Mouse (Mus musculus) hindbrain, embryonic 11.5 days (tissue): Measurements from ENCODE around the gene Cpeb1. TPM values are rescaled to one million over a fixed set of nuclear protein-coding genes. Genes with fewer than 3 reads are reported as not detected.
"Not testable (repeated sequence)": the region's sequence is repeated elsewhere in the genome, so short reads cannot be mapped to it uniquely, and the experiment has no call there.

Experiments used
- ATAC-seq: fragments of 200-750 bp; cut with Nextera tagmentation; 2 replicates; pipeline ENCODE4 v1.8.0; 2017; ENCODE audit warnings: mild to moderate bottlenecking, moderate TSS enrichment, moderate library complexity; ENCODE audit not compliant: low FRiP score
- DNase-seq: peaks from one replicate; pipeline ENCODE4 v3.0.0-alpha.2; 2015; ENCODE audit warnings: low spot score
- H3K27ac ChIP-seq: fragments of 300-500 bp; sonication (generic); 2 replicates; pipeline ENCODE4 v1.5.1; 2014; ENCODE audit warnings: mild to moderate bottlenecking, low read depth, low read length
- H3K27me3 ChIP-seq: fragments of 300-500 bp; sonication (generic); 2 replicates; pipeline ENCODE4 v1.6.1; 2014; ENCODE audit warnings: mild to moderate bottlenecking, low read length, moderate library complexity, mixed read lengths; ENCODE audit not compliant: control insufficient read depth, insufficient read depth
- H3K36me3 ChIP-seq: fragments of 300-500 bp; sonication (generic); 2 replicates; pipeline ENCODE4 v1.6.1; 2014; ENCODE audit warnings: mild to moderate bottlenecking, low read length, moderate library complexity, mixed read lengths; ENCODE audit not compliant: control insufficient read depth, insufficient read depth
- H3K4me1 ChIP-seq: fragments of 300-500 bp; sonication (generic); replicated peaks from 2 replicates; pipeline ENCODE4 v1.6.1; 2014; ENCODE audit warnings: low read length, mixed read lengths; ENCODE audit not compliant: control insufficient read depth, insufficient read depth
- H3K4me2 ChIP-seq: fragments of 300-500 bp; sonication (generic); replicated peaks from 2 replicates; pipeline ENCODE4 v1.6.1; 2014; ENCODE audit warnings: mild to moderate bottlenecking, low read depth, low read length
- H3K4me3 ChIP-seq: fragments of 300-500 bp; sonication (generic); 2 replicates; pipeline ENCODE4 v1.5.1; 2014; ENCODE audit warnings: low read depth, low read length
- H3K9ac ChIP-seq: fragments of 300-500 bp; sonication (generic); 2 replicates; pipeline ENCODE4 v1.6.1; 2014; ENCODE audit warnings: low read depth, low read length
- H3K9me3 ChIP-seq: fragments of 300-500 bp; sonication (generic); 2 replicates; pipeline ENCODE4 v1.6.1; 2016; ENCODE audit warnings: low read length; ENCODE audit not compliant: control insufficient read depth
- WGBS: fragments of 180-500 bp; shearing (Covaris S2); extraction: QIAGEN DNeasy Blood & Tissue Kit; methylation state at CpG from one replicate; pipeline ENCODE4 v1.1.7; 2014; 5-methylcytosine and 5-hydroxymethylcytosine counted together
- polyA plus RNA-seq: library from polyadenylated mRNA; unstranded; fragments of >200 nt; fragmentation: Nextera tagmentation; extraction: Ambion mirVana; gene quantifications from 2 replicates; pipeline ENCODE4 v1.2.1, GENCODE M21; 2014

Cpeb1 gene
- polyA plus RNA-seq, 1 experiment from 2014 or later: 1.3 TPM

DNA sequence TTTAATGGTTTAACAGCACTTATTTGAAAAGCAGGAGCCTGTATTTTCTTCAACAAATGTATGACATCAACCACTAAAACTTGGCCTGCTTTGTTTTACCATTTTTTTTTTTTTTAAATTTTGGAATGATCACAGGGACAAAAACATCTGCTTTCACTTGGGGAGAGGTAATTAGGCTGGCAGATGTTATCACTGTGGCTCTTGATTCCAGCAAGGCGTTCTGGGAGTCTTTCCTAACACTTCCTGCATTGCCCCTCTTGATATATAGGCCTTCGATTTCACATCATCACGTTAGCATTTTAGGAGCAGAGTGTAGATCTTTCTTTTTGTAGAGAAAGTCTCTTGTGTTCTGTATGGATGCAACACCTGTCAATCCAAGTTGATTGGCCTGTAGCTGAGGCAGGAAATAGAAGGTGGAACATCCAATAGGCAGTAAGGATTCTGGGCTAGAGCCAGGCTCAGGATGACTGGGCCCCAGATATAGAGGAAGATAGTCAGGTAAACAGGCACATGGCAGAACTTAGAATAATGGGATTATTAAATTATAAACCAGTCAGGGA, 24.3 kb upstream of the Cpeb1 start:
- Histone ChIP-seq H3K9me3 (no peaks in the 10 kb centered on the region), H3K36me3 (no peaks in the 10 kb centered on the region), H3K27ac (no peak overlapping the region), H3K9ac (no peak overlapping the region), H3K4me1 (no peaks in the 10 kb centered on the region), H3K4me2 (no peak overlapping the region), H3K4me3 (no peak overlapping the region), H3K27me3 (peaks cover 17% of the 10 kb centered on the region)
- ATAC-seq (no peak), DNase-seq (no peak)
- WGBS: 72% methylated on average over 3 of the region's 3 CpGs

DNA sequence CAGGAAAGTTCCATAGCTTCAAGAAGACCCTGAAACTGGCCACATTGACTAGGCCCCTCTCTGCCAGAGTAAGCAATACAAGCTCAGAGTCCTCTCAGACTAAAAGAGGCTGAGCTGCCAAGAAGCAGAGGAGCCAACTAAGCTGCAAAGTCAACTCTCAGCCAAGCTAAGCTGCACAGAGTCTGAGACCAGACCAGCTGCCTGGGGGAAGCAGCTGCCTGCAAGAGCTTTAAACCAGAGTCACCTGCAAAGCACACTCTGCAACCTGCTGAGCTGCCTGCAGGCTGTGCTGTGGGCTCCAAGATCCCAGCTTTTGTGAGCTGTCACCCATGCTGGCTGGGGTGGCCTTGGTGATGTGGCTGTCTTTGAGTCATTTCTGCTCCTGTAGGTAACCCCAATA, 23.0 kb upstream of the Cpeb1 start:
- ATAC-seq, DNase-seq: not testable (repeated sequence)
- peaks cover 17% of the 10 kb centered on the region for H3K27me3 ChIP-seq

DNA sequence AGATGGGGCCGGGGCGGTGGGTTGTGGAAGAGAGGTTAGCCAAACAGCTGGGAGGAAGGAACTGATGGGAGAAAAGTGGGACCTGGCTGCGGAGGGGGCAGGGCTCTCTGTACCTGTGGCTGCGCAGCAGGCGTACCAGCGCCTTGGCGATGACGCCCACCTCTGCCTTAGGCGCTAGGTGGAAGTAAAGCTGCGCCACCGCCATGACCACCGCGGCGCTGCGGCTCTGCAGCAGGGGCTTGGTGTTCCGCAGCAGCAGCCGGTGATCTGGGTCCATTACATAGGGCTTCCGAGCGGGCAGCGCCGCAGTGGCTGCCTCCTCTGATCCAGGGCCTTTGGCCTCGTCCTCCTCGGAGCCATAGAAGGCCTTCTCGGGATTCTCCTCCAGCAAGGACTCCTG, 21.6 kb upstream of the Cpeb1 start:
- Histone ChIP-seq H3K27ac (no peak overlapping the region), H3K9ac (no peak overlapping the region), H3K4me1 (no peaks in the 10 kb centered on the region), H3K4me3 (no peak overlapping the region), H3K4me2 (peak overlapping the region; percentile 26), H3K27me3 (peaks cover 17% of the 10 kb centered on the region), H3K9me3 (no peaks in the 10 kb centered on the region), H3K36me3 (no peaks in the 10 kb centered on the region)
- ATAC-seq (no peak; the same call in 1 of the 2 replicates), DNase-seq (no peak)
- WGBS: 3% methylated on average over 24 of the region's 24 CpGs

More for the DNA sequence above, 23.0 kb upstream of the Cpeb1 start:
- not testable (repeated sequence) for H3K4me1 ChIP-seq, H3K9ac ChIP-seq, H3K9me3 ChIP-seq, H3K4me3 ChIP-seq, H3K36me3 ChIP-seq, H3K4me2 ChIP-seq, H3K27ac ChIP-seq

DNA sequence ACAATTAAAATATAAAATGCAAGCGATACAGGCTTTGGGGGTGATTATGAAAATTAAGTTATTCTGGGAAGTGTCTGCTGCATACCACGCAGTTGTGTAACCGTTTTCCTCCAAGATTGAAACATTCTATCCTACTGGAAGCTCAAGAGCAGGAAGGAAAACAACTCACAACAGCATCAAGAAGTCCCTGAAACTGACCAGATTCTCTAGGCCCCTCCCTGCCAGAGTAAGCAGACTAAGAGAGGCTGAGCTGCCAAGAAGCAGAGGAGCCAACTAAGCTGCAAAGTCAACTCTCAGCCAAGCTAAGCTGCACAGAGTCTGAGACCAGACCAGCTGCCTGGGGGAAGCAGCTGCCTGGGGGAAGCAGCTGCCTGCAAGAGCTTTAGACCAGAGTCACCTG, 20.0 kb upstream of the Cpeb1 start:
- 79% methylated on average over 3 of the region's 3 CpGs for WGBS
- no peak overlapping the region for H3K9ac ChIP-seq
- ATAC-seq: no peak
- no peaks in the 10 kb centered on the region for H3K9me3 ChIP-seq
- H3K4me2 ChIP-seq: no peak overlapping the region
- H3K27me3 ChIP-seq: peaks cover 17% of the 10 kb centered on the region
- H3K4me1 ChIP-seq: no peaks in the 10 kb centered on the region
- no peaks in the 10 kb centered on the region for H3K36me3 ChIP-seq
- no peak overlapping the region for H3K27ac ChIP-seq
- H3K4me3 ChIP-seq: no peak overlapping the region
- no peak for DNase-seq

DNA sequence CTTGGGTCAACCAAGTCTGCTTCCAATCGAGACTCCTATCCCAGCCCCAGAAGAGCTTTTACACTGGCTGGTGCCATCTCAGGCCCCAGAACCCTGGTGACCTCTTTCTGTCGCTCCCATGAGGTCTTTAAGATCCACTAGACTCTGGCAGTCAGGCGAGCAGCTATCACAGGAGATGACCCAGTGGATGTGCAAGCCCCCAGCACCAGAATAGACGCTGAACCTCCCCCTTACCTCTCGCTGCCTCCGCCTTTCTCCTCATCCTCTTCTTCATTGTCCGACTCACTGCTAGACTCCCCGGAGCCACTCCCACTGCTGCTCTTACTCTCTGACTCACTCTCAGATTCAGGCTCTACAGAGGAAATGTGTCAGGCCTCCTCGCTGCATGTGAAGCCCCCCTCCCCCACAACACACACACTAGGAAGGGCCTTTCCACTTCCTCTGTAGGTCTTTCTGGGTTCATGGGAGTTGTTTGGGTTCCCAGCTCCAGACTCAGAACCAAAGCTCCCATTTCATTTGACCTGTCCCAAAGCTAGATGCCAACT, 9.7 kb upstream of the Cpeb1 start:
- H3K27ac ChIP-seq: no peak overlapping the region

DNA sequence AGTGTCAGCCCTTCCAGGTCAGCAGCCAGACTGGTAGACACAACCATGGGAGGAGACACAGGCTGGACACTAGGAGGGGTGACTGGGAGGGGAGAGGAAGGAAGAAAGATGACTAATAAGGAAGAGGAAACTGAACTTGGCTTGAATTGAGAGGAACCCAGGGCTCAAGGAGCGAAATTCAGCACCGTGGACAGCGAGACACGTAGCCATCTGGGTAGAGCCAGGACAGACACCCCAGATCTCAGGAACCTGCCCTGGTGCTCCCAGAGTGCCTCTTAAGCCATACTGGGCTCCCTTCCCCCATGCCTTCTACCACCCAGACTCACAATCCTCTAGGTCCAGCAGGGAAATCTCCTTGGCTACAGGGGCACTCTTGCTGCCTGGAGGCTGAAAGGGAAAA, 8.9 kb upstream of the Cpeb1 start:
- ATAC-seq (no peak), DNase-seq (peak; percentile 57)
- Histone ChIP-seq H3K4me2 (no peak overlapping the region), H3K9me3 (no peaks in the 10 kb centered on the region), H3K4me3 (no peak overlapping the region), H3K9ac (no peak overlapping the region), H3K36me3 (0 out of 2 replicates have a peak, but pooled peaks cover 2% of the 10 kb centered on the region), H3K27ac (no peak overlapping the region), H3K4me1 (no peaks in the 10 kb centered on the region), H3K27me3 (no peaks in the 10 kb centered on the region)
- 4% methylated on average over 4 of the region's 4 CpGs for WGBS

More for the DNA sequence above, 9.7 kb upstream of the Cpeb1 start:
- no peak overlapping the region for H3K4me2 ChIP-seq
- DNase-seq (no peak), ATAC-seq (no peak)
- H3K36me3 ChIP-seq: 0 out of 2 replicates have a peak, but pooled peaks cover 2% of the 10 kb centered on the region
- no peaks in the 10 kb centered on the region for H3K4me1 ChIP-seq
- no peak overlapping the region for H3K4me3 ChIP-seq
- WGBS: 78% methylated on average over 9 of the region's 9 CpGs
- H3K27me3 ChIP-seq: no peaks in the 10 kb centered on the region
- H3K9me3 ChIP-seq: no peaks in the 10 kb centered on the region
- H3K9ac ChIP-seq: no peak overlapping the region

DNA sequence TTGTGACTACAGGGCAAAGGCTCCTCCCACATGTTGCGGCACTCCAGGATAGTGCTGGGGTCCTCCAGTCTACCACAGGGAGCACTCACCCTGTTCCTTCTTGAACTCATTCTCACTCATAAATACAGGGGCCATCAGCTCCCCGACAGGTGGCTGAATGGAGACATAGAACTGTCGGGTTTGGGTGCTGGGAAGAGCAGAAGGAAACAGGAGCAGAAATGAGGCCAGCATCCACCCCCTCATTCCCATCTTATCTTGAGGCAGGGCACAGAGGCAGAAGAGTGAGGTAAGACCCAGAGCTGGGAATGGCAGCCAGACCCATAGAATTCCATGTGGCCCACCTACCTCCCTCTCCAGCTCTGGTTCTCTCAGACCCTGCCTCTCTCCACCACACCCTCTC, 7.5 kb upstream of the Cpeb1 start:
- DNase-seq (no peak), ATAC-seq (no peak)
- no peak overlapping the region for H3K27ac ChIP-seq
- no peak overlapping the region for H3K9ac ChIP-seq
- WGBS: 75% methylated on average over 3 of the region's 3 CpGs
- 0 out of 2 replicates have a peak, but pooled peaks cover 2% of the 10 kb centered on the region for H3K27me3 ChIP-seq
- H3K36me3 ChIP-seq: 0 out of 2 replicates have a peak, but pooled peaks cover 2% of the 10 kb centered on the region
- H3K4me3 ChIP-seq: no peak overlapping the region
- no peak overlapping the region for H3K4me2 ChIP-seq
- no peaks in the 10 kb centered on the region for H3K4me1 ChIP-seq
- H3K9me3 ChIP-seq: no peaks in the 10 kb centered on the region

DNA sequence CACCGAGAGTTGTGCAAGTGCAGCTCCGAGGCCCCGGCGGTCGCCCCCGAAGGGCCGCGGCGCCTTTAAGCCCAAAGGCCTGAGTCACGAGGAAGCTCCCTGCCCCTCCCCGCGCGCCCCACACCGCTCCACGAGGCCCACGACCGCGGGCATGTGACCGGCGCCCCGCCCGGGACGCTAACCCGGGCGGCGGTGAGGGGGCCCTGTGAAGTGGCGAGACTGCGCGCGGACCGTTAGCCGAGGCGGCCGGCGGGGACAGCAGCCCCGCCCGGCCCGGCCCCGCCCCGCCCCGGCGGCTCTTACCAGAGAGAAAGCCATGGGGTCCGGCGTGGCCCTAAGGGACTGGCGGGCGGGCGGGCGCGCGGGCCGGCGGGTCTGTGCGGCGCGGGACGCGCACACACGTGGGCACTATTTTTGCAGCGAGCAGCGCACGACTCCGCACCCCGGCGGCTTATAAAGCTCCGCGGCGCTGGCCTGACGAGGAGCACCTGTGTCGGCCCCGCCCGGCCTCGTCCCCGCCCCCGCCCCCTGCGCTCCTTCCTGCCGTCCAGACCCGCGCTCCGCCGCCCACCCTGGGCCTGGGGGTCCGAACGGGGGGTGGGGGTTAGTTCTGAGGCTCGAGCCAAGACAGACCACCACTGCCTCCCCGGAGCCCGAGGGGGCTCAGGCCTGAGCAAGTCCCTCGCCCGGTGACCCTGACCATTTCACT, 780 bp downstream of the Cpeb1 start:
- Histone ChIP-seq H3K36me3 (no peaks in the 10 kb centered on the region), H3K4me3 (peak overlapping the region; percentile 40), H3K4me1 (peaks cover 14% of the 10 kb centered on the region), H3K27me3 (peaks cover 44% of the 10 kb centered on the region), H3K9ac (peak overlapping the region; percentile 40), H3K27ac (no peak overlapping the region), H3K4me2 (peak overlapping the region; percentile 89), H3K9me3 (no peaks in the 10 kb centered on the region)
- WGBS: 1% methylated on average over 58 of the region's 87 CpGs
- peak; percentile 57 for DNase-seq
- peak; percentile 58 for ATAC-seq
